Mouse (Mus musculus) T-helper 2 cell (primary cell): Measurements from ENCODE around the gene Dnah2.
"Not testable (repeated sequence)": the region's sequence is repeated elsewhere in the genome, so short reads cannot be mapped to it uniquely, and the experiment has no call there.

Experiments
- in situ Hi-C: fragments of 300-600 bp; cut with MboI, MseI; formaldehyde crosslinking; loops from one replicate; pipeline ENCODE4 v1.15.1; 2025; ENCODE audit warnings: high pct_unique_total_duplicates

The Dnah2 gene

DNA sequence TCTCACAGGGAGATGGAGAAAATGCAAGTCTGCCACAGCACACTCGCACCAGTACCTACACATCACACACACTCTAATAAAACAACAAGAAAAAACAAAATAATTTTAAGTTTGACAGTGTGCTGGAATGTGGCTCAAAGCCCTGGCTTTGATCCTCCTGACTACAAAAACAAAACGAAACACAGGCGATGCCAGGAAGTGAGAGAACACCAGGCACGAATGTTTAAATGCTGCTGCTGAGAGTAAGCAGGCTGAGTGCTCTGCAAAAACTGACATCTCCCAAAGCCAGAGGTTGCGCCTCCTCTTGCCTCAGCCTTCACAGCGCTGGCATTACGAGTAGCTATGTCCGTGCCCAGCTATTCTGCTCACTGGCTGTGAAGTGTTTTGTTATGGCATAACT lies 16.2 kb upstream of the Dnah2 start:
- in situ Hi-C loops: no loop called here

DNA sequence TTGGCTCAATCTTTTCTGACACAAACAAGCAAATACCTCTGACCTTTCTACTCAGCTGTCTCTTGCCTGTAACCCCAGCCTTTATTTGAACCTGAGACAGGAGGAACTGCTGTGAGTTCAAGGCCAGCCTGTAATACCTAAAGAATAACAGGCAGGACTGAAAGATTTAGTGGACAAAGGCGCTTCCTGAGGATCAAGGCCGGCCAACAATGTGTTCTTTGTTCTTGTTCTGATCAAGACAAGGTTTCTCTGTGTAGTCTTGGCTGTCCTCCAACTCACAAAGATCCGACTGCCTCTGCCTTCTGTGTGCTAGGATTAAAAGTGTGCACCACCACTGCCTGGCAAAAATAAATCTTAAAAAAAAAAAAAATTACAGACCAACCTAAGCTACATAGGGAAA lies 15.5 kb upstream of the Dnah2 start:
- in situ Hi-C loops: no loop called here

DNA sequence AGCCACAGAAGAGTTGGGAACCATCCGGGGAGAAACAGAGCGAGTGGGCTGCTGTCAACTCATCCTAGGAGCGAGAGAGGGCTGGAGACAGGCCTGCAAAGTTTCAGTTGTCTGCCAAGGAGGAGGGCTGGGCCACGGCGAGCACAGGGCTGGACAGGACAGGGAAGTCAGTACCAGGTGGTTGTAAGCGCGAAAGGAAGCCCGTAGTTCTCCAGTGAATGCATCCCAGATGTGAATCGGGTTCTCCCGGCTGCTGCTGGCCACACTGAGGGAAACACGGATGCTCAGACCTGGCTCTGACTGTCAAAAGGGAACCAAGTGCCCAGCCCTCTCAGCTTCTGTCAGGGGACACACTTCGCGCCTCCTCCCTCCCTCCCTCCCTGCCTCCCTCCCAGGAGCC lies 14.5 kb upstream of the Dnah2 start:
- in situ Hi-C loops: no loop called here

DNA sequence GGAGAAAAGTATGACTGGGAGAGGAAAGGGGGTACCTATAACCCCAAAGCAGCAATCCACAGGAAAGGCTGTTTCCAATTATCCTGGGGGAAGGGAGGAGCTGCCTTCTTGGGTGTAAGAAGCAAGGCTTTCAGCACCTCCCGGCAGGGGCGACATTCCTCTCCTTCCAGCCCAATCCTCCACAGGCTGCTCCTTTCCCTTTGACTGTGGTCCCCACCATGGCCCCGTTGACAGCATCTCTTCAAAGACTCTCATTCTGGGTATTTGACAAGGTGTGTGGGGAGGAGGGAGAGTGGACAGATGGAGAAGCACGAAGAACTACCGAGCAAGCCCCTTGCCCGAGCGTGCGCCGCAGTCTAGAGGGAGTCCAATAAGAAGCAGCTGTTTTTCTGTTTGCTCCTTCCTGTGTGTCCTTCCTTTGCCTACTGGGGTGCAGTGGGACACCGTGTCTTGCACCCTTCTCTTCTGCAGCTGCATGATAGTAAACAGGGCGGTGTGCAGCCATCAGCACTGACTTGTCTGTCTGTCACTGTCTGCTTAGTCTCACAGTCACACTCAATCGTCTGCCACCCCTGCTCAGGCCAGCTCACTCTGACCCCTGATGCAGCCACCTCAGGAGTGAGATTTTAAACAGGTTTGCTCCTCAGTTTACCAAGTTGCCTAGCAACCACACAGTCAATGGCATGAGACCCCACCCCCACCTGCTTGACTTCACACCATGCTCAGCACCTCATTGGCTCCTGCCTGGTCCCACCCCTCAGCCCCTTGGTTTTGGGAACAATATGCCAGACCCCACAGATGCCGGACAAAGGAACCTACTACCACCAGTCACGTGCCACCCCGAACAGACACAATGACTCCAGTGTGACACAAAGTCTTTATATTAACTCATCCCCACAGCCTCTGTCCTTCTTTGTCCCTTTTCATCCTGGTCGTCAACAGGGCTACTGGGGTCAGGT lies 12.3 kb upstream of the Dnah2 start:
- in situ Hi-C loops: no loop called here

DNA sequence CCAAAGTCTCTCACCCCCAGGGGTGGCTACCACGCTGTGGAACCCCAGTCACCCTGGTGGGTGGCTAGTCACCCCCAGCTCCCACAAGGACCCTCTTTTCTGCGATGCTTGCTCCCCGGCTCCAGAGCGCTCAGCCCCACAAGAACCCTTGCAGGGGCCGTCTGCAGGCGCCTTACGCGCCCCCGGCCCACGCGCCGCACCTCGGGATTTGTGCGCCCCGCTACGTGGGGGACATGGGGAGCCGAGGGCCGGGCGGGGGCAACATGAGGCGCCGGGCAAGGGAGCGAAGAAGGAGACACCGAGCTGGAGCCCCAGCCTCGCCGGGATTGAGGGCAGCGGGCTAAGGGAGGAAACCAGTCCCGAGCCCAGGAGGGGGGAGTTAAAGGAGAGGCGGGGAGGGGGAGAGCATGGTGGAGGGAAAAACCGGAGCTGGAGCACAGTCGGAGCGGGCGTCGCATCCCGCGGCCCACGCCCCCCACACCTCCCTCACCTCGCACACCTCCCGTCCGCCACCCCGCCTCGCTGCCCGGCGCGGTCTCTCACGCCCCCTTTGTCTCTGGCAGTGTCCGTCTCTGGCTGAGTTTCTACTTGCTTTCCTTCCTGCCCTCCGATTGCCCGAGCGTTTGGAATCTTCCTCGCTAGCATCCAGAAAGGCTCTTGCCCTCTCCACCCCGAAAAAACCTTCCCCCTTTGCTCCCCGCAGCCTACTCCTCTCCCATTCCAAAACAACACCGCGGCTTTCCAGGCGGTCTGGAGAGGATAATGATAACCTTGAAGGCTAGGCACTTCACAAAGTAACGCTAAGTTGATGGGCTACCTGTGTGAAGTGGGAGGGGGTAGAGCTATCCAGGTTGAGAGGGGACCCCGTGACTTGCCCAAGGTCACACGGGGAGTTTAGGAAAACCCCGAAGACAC lies 11.2 kb upstream of the Dnah2 start, which contains the start of gene Efnb3:
Gene Efnb3 (minus strand): TSS at position 355 of the 915 bp plus-strand sequence.
- in situ Hi-C loops: no loop called here

DNA sequence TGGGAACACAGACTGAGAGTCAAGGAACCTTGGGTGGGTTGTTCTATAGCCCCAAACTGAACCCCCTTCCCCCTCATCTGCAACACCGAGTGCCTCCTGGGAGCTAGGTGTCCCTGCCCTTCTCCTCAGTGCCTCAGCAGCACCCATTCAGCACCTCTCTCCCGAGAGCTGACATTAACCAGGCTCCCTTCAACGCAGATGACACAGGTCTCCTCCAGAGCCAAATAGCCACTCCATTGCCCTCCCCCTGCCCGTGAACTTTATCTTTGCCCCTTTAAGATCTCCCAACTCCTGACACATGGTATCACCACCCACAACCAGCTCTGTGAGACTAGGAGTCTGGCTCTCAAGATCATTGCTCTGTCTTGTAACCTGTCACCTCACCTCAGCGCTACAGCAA lies 10.3 kb upstream of the Dnah2 start:
- in situ Hi-C loops: no loop called here

DNA sequence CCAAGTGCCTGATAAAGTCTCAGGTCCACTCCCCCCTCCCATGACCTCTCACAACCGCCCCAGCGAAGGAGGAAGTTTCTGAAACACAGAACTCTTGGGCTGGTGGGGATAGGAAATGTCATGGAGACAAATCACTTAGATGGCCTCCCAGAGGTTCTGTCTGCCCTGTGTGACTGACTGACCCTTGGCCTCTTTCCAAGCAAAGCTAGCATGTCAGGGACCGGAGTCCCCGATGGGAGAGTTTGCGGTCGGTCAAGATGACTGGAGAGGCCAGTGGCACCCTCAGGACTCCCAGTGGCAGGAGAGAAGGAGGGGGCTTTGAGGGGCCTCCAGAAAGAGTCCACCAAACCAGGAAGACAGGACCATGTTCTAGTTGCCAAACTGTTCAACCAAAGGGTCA lies 9.8 kb upstream of the Dnah2 start:
- in situ Hi-C loops: no loop called here

DNA sequence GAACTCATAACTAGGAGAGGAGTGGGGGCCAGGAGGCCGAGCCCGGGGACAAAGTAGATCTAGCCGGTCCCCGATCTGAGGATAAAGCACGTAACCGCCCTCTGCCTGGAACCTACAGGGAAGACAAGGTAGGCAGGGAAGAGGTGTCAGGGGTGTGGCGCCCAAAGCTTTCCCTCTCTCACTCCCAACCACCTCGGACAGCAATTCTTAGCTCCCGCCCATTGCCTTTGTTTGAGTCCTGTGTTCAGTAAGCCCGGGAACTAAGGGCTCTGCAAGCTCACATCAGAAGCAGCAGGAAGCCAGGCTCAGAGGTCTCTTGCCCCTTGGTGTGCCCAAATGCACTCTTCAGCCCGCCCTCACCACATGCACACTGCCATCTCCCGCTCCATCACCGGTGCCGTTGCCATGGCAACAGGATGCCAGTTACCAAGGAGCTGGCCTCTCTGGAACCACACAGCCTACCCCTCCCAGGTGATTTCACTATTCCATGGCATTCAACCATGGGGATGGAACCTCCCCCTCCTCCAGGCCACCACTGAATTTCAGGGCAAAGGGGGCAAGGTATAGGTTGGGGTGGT lies 8.6 kb upstream of the Dnah2 start:
- in situ Hi-C loops: no loop called here

DNA sequence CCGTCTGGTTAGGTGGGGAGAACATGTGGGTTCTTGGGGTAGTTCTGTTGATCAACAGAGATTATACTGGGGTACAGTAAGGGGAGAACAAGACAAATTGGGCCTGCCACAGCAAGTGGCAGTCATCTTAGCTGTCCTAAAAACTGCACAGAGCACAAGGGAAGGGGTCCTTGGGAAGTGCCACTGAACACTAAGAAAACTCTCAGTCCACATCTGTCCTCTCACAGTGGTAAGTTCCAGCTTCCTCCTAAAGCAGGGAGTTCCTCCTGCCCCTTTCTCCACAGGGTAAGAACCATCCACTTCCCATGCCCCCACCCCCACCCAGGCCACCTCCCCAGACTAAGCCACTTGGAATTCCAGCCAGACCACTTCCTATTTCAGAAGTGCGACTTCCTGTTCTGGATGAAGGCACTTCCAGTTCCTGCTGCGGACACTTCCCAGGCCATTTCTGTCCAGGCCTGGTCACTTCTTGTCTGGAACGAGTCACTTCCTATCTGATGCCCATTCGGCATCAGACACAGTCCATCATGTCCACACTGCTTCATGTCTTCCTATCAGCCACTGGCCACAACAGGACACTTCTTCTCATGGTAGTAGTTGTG lies 5.7 kb upstream of the Dnah2 start:
- in situ Hi-C loops: no loop called here

DNA sequence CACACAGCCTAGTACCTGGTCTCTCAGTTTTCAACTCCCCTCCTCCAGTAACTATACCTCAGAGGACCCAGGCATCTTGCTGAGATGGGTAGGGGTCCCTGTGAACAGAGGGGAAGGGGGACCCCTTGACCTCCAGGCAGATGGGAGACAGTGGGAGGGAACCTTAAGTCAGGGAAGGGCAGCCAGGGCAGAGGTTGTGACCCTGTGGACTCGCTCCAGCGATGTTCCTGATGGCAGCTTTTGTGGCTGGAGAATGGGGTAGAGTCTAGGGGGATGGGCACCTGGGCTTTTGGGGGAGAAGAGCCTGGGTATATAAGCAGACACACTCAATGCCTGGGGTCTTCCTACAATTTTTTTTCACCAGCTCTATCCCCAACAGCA lies 4.4 kb upstream of the Dnah2 start:
- in situ Hi-C loops: no loop called here

DNA sequence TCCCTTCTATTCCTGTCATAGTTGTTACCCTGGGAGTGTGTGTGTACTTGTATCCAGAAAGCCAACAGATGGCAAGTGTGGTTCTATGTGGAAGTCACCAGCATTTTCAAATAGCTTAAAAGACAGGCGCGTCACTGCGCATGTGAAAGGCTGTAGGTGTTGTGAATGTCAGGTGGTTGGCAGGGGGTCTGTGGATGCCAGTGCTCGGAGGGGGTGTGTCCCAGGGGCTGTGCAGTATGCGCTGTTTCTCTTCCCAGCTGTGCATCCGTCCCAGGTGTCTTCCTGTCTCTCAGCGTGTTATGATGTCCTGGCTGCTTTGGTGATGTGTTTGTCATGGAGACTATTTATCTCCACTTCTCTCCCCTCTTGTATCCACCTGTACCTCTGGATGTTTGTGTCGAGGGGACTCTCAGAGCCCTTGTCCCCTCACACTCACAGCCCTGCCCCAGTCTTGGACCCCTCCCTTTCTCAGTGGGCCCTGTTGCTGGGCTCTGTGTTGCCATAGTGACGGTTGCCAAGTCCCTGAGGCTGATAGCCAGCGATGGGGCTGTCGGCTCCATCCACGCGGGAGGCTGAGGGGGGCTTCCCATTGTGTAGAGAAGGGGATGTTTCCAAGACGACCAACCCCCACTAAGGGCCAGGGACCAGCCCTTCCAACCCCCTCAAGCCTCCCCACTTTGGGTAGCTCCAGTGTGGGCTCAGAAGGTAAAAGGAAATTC lies 3.9 kb upstream of the Dnah2 start:
- in situ Hi-C loops: no loop called here

DNA sequence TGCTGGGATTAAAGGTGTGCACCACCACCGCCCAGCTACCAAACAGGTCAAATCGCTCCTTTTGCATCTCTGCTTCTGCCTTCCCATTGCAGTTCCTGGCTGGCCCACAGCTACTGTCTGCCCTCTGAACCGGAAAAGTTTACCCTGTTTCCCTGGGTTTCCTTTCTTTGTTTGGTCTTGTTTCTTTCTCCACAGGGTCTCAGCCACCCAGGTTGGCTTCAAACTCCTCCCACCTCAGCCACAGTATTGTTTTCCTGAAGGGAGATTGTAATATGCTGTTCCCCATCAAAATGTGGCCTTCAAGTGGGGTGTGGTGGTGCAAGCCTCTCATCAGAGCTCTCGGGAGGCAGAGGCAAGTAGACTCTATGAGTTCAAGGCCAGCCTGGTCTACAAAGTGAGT lies 2.4 kb upstream of the Dnah2 start:
- in situ Hi-C loops: no loop called here

DNA sequence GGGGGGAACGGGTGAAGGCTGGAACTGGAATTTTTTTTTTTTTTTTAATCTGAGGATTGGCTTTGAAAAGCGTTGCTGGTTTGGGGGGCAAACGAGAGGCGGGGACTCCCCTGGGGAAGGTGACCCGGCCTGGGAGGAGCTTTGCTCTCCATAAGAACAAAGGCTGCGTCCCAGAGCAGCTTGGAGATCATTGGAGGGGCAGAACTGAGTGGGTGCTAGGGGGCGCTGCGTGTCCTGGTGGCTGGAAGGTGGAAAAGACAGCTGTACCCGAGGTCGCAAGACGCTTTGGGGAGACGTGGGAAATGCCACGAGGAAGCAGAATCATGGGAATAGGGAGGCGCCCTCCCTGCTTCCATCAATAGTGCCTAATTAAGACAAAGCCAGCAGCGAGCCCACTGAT lies 1.8 kb downstream of the Dnah2 start:
- in situ Hi-C loops: no loop called here

DNA sequence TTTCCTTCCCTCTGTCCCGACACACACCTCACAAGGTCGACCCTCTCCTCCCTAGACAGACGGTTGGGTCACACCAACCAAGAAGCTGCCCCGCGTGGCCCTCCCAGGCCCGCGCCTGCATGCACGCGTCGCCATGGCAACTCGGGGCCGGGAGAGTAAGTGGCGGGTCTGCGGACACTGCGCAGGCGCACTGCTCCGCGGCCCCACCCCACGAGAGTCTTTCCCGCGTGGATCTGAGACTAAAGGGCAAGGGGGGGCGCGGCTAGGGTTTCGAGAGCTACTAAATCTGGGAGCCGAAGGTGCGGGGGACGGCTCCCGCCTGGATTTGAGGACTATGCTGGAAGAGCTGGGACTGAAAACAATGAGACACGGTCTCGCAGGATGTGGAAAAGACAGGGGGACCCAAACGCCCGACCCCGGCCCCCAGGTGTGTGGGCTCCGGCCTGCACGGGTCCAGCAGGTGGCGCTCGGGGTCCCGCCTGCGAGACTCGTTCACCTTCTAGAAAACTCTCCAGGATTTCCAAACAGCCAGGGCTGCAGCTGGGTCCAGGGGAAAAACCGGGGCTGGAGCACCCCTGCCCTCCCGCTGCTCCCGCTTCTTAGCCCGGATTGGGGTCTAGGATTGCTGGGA lies 2.4 kb downstream of the Dnah2 start:
- in situ Hi-C loops: no loop called here

DNA sequence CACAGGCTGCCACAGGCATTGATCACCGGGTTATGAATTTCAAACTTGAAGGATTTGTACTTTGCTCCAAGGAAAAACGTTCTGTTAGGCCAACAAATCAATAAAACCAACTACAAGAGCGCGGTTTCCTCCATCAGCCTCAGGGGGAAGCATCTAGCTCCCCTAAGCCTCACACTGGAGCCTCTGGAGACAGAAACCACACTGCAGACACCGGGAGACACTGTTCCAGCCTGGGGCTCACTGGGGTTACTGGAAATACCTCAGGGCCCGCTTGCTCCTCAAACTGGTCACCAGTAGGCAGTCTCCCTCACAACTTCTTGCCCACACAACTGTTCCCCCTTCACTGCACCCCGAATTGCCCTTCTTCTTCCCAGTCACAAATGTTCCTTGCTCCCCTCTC lies 3.0 kb downstream of the Dnah2 start:
- in situ Hi-C loops: no loop called here

DNA sequence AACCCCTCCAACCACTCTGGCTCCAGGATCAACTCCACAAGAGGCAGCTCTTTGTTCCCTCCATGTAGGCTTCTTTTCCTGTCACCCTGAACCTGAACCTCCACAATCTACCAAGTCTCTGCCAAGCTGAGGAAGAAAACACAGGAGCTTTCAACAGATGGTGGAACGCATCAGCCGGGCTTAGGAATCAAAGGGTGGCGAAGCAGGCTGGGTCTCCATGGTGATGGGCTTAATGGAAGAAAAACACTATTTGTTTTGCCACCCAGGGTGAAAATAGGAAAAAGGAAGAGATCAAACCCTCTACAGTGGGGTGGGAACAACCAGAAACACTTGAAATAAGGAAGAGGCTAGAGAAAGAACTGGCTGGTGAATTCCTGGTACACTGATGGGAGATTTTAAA lies 5.3 kb downstream of the Dnah2 start:
- in situ Hi-C loops: no loop called here

DNA sequence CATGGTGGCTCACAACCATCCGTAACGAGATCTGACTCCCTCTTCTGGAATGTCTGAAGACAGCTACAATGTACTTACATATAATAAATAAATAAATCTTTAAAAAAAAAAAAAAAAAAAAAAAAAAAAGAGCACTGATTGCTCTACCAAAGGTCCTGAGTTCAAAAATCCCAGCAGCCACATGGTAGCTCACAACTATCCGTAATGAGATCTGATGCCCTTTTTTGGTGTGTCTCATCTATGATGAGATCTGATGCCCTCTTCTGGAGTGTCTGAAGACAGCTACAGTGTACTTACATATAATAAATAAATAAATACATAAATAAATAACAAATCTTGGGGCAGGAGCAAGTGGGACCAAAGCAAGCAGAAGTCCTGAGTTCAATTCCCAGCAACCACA lies 7.2 kb downstream of the Dnah2 start:
- in situ Hi-C loops: not testable (repeated sequence)

DNA sequence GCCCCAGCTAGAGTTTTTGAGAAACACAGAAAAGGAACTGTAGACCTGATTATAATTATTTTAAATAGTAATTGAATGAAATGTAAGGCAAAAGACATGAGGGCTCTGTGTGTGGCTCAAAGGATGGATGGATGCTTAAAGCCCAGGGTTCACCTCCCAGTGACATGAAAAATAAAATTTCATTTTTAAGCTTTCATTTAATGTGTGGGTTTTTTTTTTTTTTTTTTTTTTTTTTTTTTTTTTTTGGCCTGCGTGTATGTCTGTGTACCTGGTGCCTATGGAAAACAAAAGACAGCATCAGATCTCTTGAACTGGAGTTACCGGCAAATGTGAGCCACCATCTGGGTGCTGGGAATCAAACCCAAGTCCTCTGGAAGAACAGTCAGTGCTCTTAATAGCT lies 8.2 kb downstream of the Dnah2 start:
- in situ Hi-C loops: no loop called here

DNA sequence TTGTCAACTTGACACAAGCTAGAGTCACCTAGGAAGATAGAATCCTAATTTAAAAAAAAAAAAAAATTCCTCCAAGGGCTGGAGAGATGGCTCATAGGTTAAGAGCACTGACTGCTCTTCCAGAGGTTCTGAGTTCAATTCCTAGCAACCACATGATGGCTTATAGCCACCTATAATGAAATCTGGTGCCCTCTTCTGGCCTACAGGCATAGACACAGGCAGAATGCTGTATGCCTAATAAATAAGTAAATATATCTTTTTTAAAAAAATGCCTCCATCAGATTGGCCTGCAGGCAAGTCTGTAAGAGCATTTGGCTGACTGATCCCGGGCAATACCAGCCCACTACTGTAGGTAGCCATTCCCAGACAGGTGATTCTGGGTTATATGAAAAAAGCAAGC lies 13.9 kb downstream of the Dnah2 start:
- in situ Hi-C loops: no loop called here

DNA sequence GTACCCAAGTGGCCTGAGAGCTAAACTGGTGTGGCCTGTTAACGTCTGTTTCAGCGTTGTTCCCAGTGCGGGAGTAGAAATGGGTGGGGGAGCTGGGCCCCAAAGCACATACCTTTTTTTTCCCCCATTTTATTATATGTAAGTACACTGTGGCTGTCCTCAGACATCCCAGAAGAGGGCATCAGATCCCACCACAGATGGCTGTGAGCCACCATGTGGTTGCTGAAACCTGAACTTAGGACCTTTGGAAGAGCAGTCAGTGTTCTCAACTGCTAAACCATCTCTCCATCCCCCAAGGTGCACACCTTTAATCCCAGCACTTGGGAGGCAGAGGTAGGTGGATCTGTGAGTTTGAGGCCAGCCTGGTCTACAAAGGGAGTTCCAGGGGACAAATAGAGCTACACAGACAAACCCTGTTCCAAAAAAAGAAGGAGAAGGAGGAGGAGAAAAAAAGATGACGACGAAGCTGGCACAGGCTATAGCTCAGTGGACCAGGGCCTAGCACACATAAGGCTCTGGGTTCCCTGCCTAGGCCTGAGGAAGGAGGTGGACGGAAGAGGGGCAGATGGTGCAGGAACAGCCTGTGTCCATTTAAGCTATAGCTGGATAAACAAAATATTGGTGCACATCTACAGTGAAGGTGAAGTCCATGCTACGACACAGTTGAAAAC lies 16.3 kb downstream of the Dnah2 start:
- in situ Hi-C loops: no loop called here
